Mouse (Mus musculus): ENCODE measurements around the gene Necab3. TPM values are rescaled to one million over a fixed set of nuclear protein-coding genes. Genes with fewer than 3 reads are reported as not detected.

Gene Necab3
- polyA plus RNA-seq, 1 experiment from 2014 or later = 23.6 TPM

- DNase-seq (ENCODE audit: low spot score) = no peak
- no peak overlapping the region for H3K4me3 ChIP-seq (ENCODE audit: low read depth, low read length)
- ATAC-seq = no peak
- no peak overlapping the region for H3K27ac ChIP-seq (ENCODE audit: low read depth, low read length)
- H3K9me3 ChIP-seq (replicated peaks; ENCODE audit: control insufficient read depth, low read length) = no peaks in the 10 kb centered on the region
- peaks cover 21% of the 10 kb centered on the region for H3K4me1 ChIP-seq (ENCODE audit: control insufficient read depth, insufficient read depth, low read length)
- H3K9ac ChIP-seq (ENCODE audit: low read length) = no peak overlapping the region
- no peaks in the 10 kb centered on the region for H3K27me3 ChIP-seq (replicated peaks; ENCODE audit: control insufficient read depth, insufficient read depth, low read length)
- WGBS = 90% methylated on average over 2 of the region's 2 CpGs
- H3K36me3 ChIP-seq (ENCODE audit: control insufficient read depth, insufficient read depth, low read length) = peaks cover 14% of the 10 kb centered on the region
- no peak overlapping the region for H3K4me2 ChIP-seq (ENCODE audit: low read length)
These were observed 17.1 kb downstream of the Necab3 start for GRCm38 (mm10) chr2:154541630-154542029.

- H3K36me3 ChIP-seq (ENCODE audit: control insufficient read depth, insufficient read depth, low read length) = peaks cover 31% of the 10 kb centered on the region
- no peak overlapping the region for H3K9ac ChIP-seq (ENCODE audit: low read length)
- H3K27ac ChIP-seq (ENCODE audit: low read depth, low read length) = 0 out of 2 replicates have a peak overlapping the region, but pooled peaks have one; percentile 4
- no peak overlapping the region for H3K4me3 ChIP-seq (ENCODE audit: low read depth, low read length)
- peaks cover 21% of the 10 kb centered on the region for H3K4me1 ChIP-seq (ENCODE audit: control insufficient read depth, insufficient read depth, low read length)
- WGBS = 83% methylated on average over 3 of the region's 3 CpGs
- no peaks in the 10 kb centered on the region for H3K9me3 ChIP-seq (replicated peaks; ENCODE audit: control insufficient read depth, low read length)
- peak; percentile 74 for DNase-seq (ENCODE audit: low spot score)
- no peaks in the 10 kb centered on the region for H3K27me3 ChIP-seq (replicated peaks; ENCODE audit: control insufficient read depth, insufficient read depth, low read length)
- no peak for ATAC-seq
- no peak overlapping the region for H3K4me2 ChIP-seq (ENCODE audit: low read length)
These were observed 19.0 kb downstream of the Necab3 start for GRCm38 (mm10) chr2:154539720-154540119.

- Histone ChIP-seq H3K4me2 (ENCODE audit: low read length) (no peak overlapping the region), H3K36me3 (ENCODE audit: control insufficient read depth, insufficient read depth, low read length) (peaks cover 37% of the 10 kb centered on the region), H3K27me3 (replicated peaks; ENCODE audit: control insufficient read depth, insufficient read depth, low read length) (no peaks in the 10 kb centered on the region), H3K4me1 (ENCODE audit: control insufficient read depth, insufficient read depth, low read length) (peaks cover 21% of the 10 kb centered on the region), H3K4me3 (ENCODE audit: low read depth, low read length) (no peak overlapping the region), H3K9me3 (replicated peaks; ENCODE audit: control insufficient read depth, low read length) (no peaks in the 10 kb centered on the region), H3K9ac (ENCODE audit: low read length) (no peak overlapping the region), H3K27ac (ENCODE audit: low read depth, low read length) (peak overlapping the region; percentile 79)
- WGBS = 19% methylated on average over 3 of the region's 3 CpGs
- DNase-seq (ENCODE audit: low spot score) (peak; percentile 55), ATAC-seq (peak; percentile 27; the same call in 1 of the 2 replicates)
These were observed 20.0 kb downstream of the Necab3 start for GRCm38 (mm10) chr2:154538710-154539109.

- Histone ChIP-seq H3K4me2 (ENCODE audit: low read length) (no peak overlapping the region), H3K9ac (ENCODE audit: low read length) (no peak overlapping the region), H3K27me3 (replicated peaks; ENCODE audit: control insufficient read depth, insufficient read depth, low read length) (no peaks in the 10 kb centered on the region), H3K27ac (ENCODE audit: low read depth, low read length) (peak overlapping the region; percentile 79), H3K4me3 (ENCODE audit: low read depth, low read length) (no peak overlapping the region), H3K9me3 (replicated peaks; ENCODE audit: control insufficient read depth, low read length) (no peaks in the 10 kb centered on the region), H3K4me1 (ENCODE audit: control insufficient read depth, insufficient read depth, low read length) (peaks cover 18% of the 10 kb centered on the region), H3K36me3 (ENCODE audit: control insufficient read depth, insufficient read depth, low read length) (peaks cover 41% of the 10 kb centered on the region)
- ATAC-seq (peak; percentile 70), DNase-seq (ENCODE audit: low spot score) (peak; percentile 72)
- WGBS = 43% methylated on average over 2 of the region's 2 CpGs
These were observed 20.4 kb downstream of the Necab3 start for GRCm38 (mm10) chr2:154538310-154538709.

GRCm38 (mm10) chr2:154534704-154535270, 23.9 kb downstream of the Necab3 start:
- H3K9me3 ChIP-seq (replicated peaks; ENCODE audit: control insufficient read depth, low read length) = no peaks in the 10 kb centered on the region
- no peak overlapping the region for H3K27ac ChIP-seq (ENCODE audit: low read depth, low read length)
- no peak overlapping the region for H3K4me2 ChIP-seq (ENCODE audit: low read length)
- no peaks in the 10 kb centered on the region for H3K27me3 ChIP-seq (replicated peaks; ENCODE audit: control insufficient read depth, insufficient read depth, low read length)
- H3K4me3 ChIP-seq (ENCODE audit: low read depth, low read length) = no peak overlapping the region
- ATAC-seq = no peak
- H3K9ac ChIP-seq (ENCODE audit: low read length) = no peak overlapping the region
- H3K36me3 ChIP-seq (ENCODE audit: control insufficient read depth, insufficient read depth, low read length) = peaks cover 73% of the 10 kb centered on the region
- H3K4me1 ChIP-seq (ENCODE audit: control insufficient read depth, insufficient read depth, low read length) = peaks cover 18% of the 10 kb centered on the region
- DNase-seq (ENCODE audit: low spot score) = no peak
- 95% methylated on average over 12 of the region's 12 CpGs for WGBS

GRCm38 (mm10) chr2:154532888-154533287, 25.8 kb downstream of the Necab3 start:
- Histone ChIP-seq H3K4me2 (ENCODE audit: low read length) (no peak overlapping the region), H3K9ac (ENCODE audit: low read length) (no peak overlapping the region), H3K27ac (ENCODE audit: low read depth, low read length) (peak overlapping the region; percentile 64; the same call in 1 of the 2 replicates), H3K36me3 (ENCODE audit: control insufficient read depth, insufficient read depth, low read length) (peaks cover 81% of the 10 kb centered on the region), H3K4me3 (ENCODE audit: low read depth, low read length) (no peak overlapping the region), H3K9me3 (replicated peaks; ENCODE audit: control insufficient read depth, low read length) (no peaks in the 10 kb centered on the region), H3K27me3 (replicated peaks; ENCODE audit: control insufficient read depth, insufficient read depth, low read length) (no peaks in the 10 kb centered on the region), H3K4me1 (ENCODE audit: control insufficient read depth, insufficient read depth, low read length) (peaks cover 5% of the 10 kb centered on the region; the same call in 1 of the 2 replicates)
- ATAC-seq = peak; percentile 67; the same call in 1 of the 2 replicates
- 17% methylated on average over 3 of the region's 3 CpGs for WGBS
- DNase-seq (ENCODE audit: low spot score) = peak; percentile 77

- H3K4me2 ChIP-seq (ENCODE audit: low read length) = no peak overlapping the region
- H3K36me3 ChIP-seq (ENCODE audit: control insufficient read depth, insufficient read depth, low read length) = peaks cover 74% of the 10 kb centered on the region
- H3K4me1 ChIP-seq (ENCODE audit: control insufficient read depth, insufficient read depth, low read length) = 0 out of 2 replicates have a peak, but pooled peaks cover 4% of the 10 kb centered on the region
- peak overlapping the region; percentile 35 for H3K27ac ChIP-seq (ENCODE audit: low read depth, low read length)
- H3K9ac ChIP-seq (ENCODE audit: low read length) = no peak overlapping the region
- ATAC-seq (no peak), DNase-seq (ENCODE audit: low spot score) (no peak)
- no peaks in the 10 kb centered on the region for H3K27me3 ChIP-seq (replicated peaks; ENCODE audit: control insufficient read depth, insufficient read depth, low read length)
- no peak overlapping the region for H3K4me3 ChIP-seq (ENCODE audit: low read depth, low read length)
- H3K9me3 ChIP-seq (replicated peaks; ENCODE audit: control insufficient read depth, low read length) = no peaks in the 10 kb centered on the region
- 41% methylated on average over 3 of the region's 3 CpGs for WGBS
These were observed 32.2 kb downstream of the Necab3 start for GRCm38 (mm10) chr2:154526531-154526930.

- no peak overlapping the region for H3K4me3 ChIP-seq (ENCODE audit: low read depth, low read length)
- ATAC-seq (peak; percentile 12; the same call in 1 of the 2 replicates), DNase-seq (ENCODE audit: low spot score) (peak; percentile 39)
- H3K4me2 ChIP-seq (ENCODE audit: low read length) = no peak overlapping the region
- H3K27ac ChIP-seq (ENCODE audit: low read depth, low read length) = no peak overlapping the region
- no peaks in the 10 kb centered on the region for H3K27me3 ChIP-seq (replicated peaks; ENCODE audit: control insufficient read depth, insufficient read depth, low read length)
- 76% methylated on average over 2 of the region's 2 CpGs for WGBS
- no peaks in the 10 kb centered on the region for H3K9me3 ChIP-seq (replicated peaks; ENCODE audit: control insufficient read depth, low read length)
- peaks cover 69% of the 10 kb centered on the region for H3K36me3 ChIP-seq (ENCODE audit: control insufficient read depth, insufficient read depth, low read length)
- H3K9ac ChIP-seq (ENCODE audit: low read length) = no peak overlapping the region
- 0 out of 2 replicates have a peak, but pooled peaks cover 4% of the 10 kb centered on the region for H3K4me1 ChIP-seq (ENCODE audit: control insufficient read depth, insufficient read depth, low read length)
These were observed 33.4 kb downstream of the Necab3 start for GRCm38 (mm10) chr2:154525285-154525684.

- no peak overlapping the region for H3K4me2 ChIP-seq (ENCODE audit: low read length)
- H3K4me3 ChIP-seq (ENCODE audit: low read depth, low read length) = no peak overlapping the region
- DNase-seq (ENCODE audit: low spot score) (no peak), ATAC-seq (no peak)
- 95% methylated on average over 5 of the region's 5 CpGs for whole genome bisulfite sequencing
- peaks cover 68% of the 10 kb centered on the region for H3K36me3 ChIP-seq (ENCODE audit: control insufficient read depth, insufficient read depth, low read length)
- no peaks in the 10 kb centered on the region for H3K9me3 ChIP-seq (replicated peaks; ENCODE audit: control insufficient read depth, low read length)
- H3K4me1 ChIP-seq (ENCODE audit: control insufficient read depth, insufficient read depth, low read length) = 0 out of 2 replicates have a peak, but pooled peaks cover 4% of the 10 kb centered on the region
- no peak overlapping the region for H3K9ac ChIP-seq (ENCODE audit: low read length)
- no peak overlapping the region for H3K27ac ChIP-seq (ENCODE audit: low read depth, low read length)
- H3K27me3 ChIP-seq (replicated peaks; ENCODE audit: control insufficient read depth, insufficient read depth, low read length) = no peaks in the 10 kb centered on the region
These were observed 36.4 kb downstream of the Necab3 start for GRCm38 (mm10) chr2:154522334-154522733.

All from forebrain, embryonic 14.5 days (tissue).